Mouse (Mus musculus) bone marrow, adult 2 months (tissue): ENCODE results near the gene Fgfr2.

ENCODE experiments used
- CTCF ChIP-seq: fragments of 200-500 bp; IDR thresholded peaks from 2 replicates; pipeline ENCODE4 v1.5.1; 2011; ENCODE audit warnings: low read length, control low read depth; ENCODE audit not compliant: control insufficient read depth, insufficient read depth
- POLR2A ChIP-seq: fragments of 200-500 bp; IDR thresholded peaks from 2 replicates; pipeline ENCODE4 v1.6.1; 2011; ENCODE audit warnings: low read depth, mild to moderate bottlenecking, control low read depth, low read length, borderline replicate concordance; ENCODE audit not compliant: control insufficient read depth

GRCm38 (mm10) chr7:132444221-132444620 lies 678.9 kb downstream of the Fgfr2 start:
- no peak for TF ChIP-seq POLR2A
- TF ChIP-seq CTCF: no peak
